Mouse (Mus musculus) CH12.LX (cell line): Measurements from ENCODE around the gene Cbfa2t3. TPM values are rescaled to one million over a fixed set of nuclear protein-coding genes. Genes with fewer than 3 reads are reported as not detected.

Source experiments
- DNase-seq: peaks from one replicate; pipeline ENCODE4 v3.0.0-alpha.2; 2013; ENCODE audit errors: extremely low read depth
- H3K27ac ChIP-seq: 2 replicates; pipeline ENCODE4 v1.5.1; 2012; ENCODE audit warnings: low read depth, mild to moderate bottlenecking, control low read depth, moderate library complexity; ENCODE audit not compliant: insufficient read depth
- H3K27me3 ChIP-seq: replicated peaks from 2 replicates; pipeline ENCODE3; 2012; ENCODE audit warnings: inconsistent platforms
- H3K36me3 ChIP-seq, 2 experiments: replicated peaks in 1 of 2; 2 replicates each; pipeline versions ENCODE3 to v1.6.1; 2012; ENCODE audit warnings: inconsistent platforms in 1 of 2, low read length in 1 of 2, mild to moderate bottlenecking in 1 of 2, mixed read lengths in 1 of 2, moderate library complexity in 1 of 2; ENCODE audit not compliant: control insufficient read depth in 1 of 2, insufficient read depth in 1 of 2
- H3K4me1 ChIP-seq, 2 experiments: 2 replicates each; pipeline ENCODE4 v1.6.1; 2012; ENCODE audit warnings: inconsistent platforms in 1 of 2, moderate library complexity in 1 of 2; ENCODE audit not compliant: insufficient read depth in 2 of 2, control insufficient read depth in 1 of 2
- H3K4me2 ChIP-seq: 2 replicates; pipeline ENCODE4 v1.6.1; 2012; ENCODE audit warnings: low read depth, mild to moderate bottlenecking, control low read depth; ENCODE audit not compliant: poor library complexity, insufficient read depth, severe bottlenecking
- H3K4me3 ChIP-seq, 3 experiments: fragments of 150-350 bp in 1 of 3; sonication (generic) in 1 of 3; replicated peaks in 1 of 3; 2 replicates each; pipeline versions ENCODE3 to v1.5.1; 2011 to 2012; ENCODE audit warnings: low read depth in 2 of 3, low read length in 2 of 3, mild to moderate bottlenecking in 2 of 3, moderate library complexity in 2 of 3, control low read depth in 1 of 3, improper control_type of control experiment in 1 of 3, inconsistent platforms in 1 of 3, mixed read lengths in 1 of 3; ENCODE audit not compliant: poor library complexity in 1 of 3
- H3K79me2 ChIP-seq: replicated peaks from 2 replicates; pipeline ENCODE4 v1.6.1; 2012; ENCODE audit warnings: mild to moderate bottlenecking, moderate library complexity; ENCODE audit not compliant: control insufficient read depth, poor library complexity, insufficient read depth, severe bottlenecking; ENCODE audit errors: extremely low read depth
- H3K9ac ChIP-seq: 2 replicates; pipeline ENCODE4 v1.6.1; 2012; ENCODE audit warnings: low read depth, mild to moderate bottlenecking, control low read depth, moderate library complexity; ENCODE audit not compliant: insufficient read depth
- H3K9me3 ChIP-seq: replicated peaks from 2 replicates; pipeline ENCODE3; 2012; ENCODE audit warnings: low read length, inconsistent platforms, mixed read lengths
- BHLHE40 ChIP-seq: IDR thresholded peaks from 2 replicates; pipeline ENCODE4 v1.6.1; 2011; ENCODE audit warnings: mild to moderate bottlenecking, low read depth, low read length, improper control_type of control experiment
- CHD2 ChIP-seq: IDR thresholded peaks from 2 replicates; pipeline ENCODE4 v1.6.1; 2011; ENCODE audit warnings: low read length, improper control_type of control experiment
- E2F4 ChIP-seq: IDR thresholded peaks from 2 replicates; pipeline ENCODE4 v1.6.1; 2011; ENCODE audit warnings: low read depth, low read length, improper control_type of control experiment; ENCODE audit not compliant: insufficient replicate concordance
- EP300 ChIP-seq: IDR thresholded peaks from 2 replicates; pipeline ENCODE4 v1.6.1; 2011; ENCODE audit warnings: low read length, improper control_type of control experiment
- ETS1 ChIP-seq: conservative IDR thresholded peaks from 2 replicates; pipeline ENCODE4 v1.6.1; 2012; ENCODE audit warnings: low read depth, mild to moderate bottlenecking, inconsistent platforms, low read length, improper control_type of control experiment, moderate library complexity
- IRF4 ChIP-seq: IDR thresholded peaks from 2 replicates; pipeline ENCODE4 v1.6.1; 2014; ENCODE audit warnings: low read depth, mild to moderate bottlenecking, inconsistent platforms, low read length, improper control_type of control experiment
- MAZ ChIP-seq: IDR thresholded peaks from 2 replicates; pipeline ENCODE4 v1.6.1; 2012; ENCODE audit warnings: low read depth, mild to moderate bottlenecking, inconsistent platforms, low read length, improper control_type of control experiment, moderate library complexity
- MXI1 ChIP-seq: IDR thresholded peaks from 2 replicates; pipeline ENCODE4 v1.6.1; 2011; ENCODE audit warnings: mild to moderate bottlenecking, low read depth, low read length, improper control_type of control experiment
- NELFE ChIP-seq: IDR thresholded peaks from 2 replicates; pipeline ENCODE4 v1.6.1; 2011; ENCODE audit warnings: low read depth, low read length, improper control_type of control experiment
- NRF1 ChIP-seq: IDR thresholded peaks from 2 replicates; pipeline ENCODE4 v1.6.1; 2014; ENCODE audit warnings: low read depth, mild to moderate bottlenecking, inconsistent platforms, low read length, improper control_type of control experiment, moderate library complexity
- POLR2A ChIP-seq: IDR thresholded peaks from 2 replicates; pipeline ENCODE4 v1.6.1; 2011; ENCODE audit warnings: low read depth, mild to moderate bottlenecking, improper control_type of control experiment, low read length
- POLR2AphosphoS2 ChIP-seq: IDR thresholded peaks from 2 replicates; pipeline ENCODE4 v1.6.1; 2011; ENCODE audit warnings: low read depth, low read length, improper control_type of control experiment
- SMC3 ChIP-seq: IDR thresholded peaks from 2 replicates; pipeline ENCODE4 v1.6.1; 2011; ENCODE audit warnings: low read depth, low read length, improper control_type of control experiment
- TBP ChIP-seq: conservative IDR thresholded peaks from 2 replicates; pipeline ENCODE4 v1.6.1; 2011; ENCODE audit warnings: low read depth, low read length, improper control_type of control experiment
- TCF12 ChIP-seq: IDR thresholded peaks from 2 replicates; pipeline ENCODE4 v1.6.1; 2014; ENCODE audit warnings: low read depth, mild to moderate bottlenecking, inconsistent platforms, low read length, improper control_type of control experiment
- USF1 ChIP-seq: IDR thresholded peaks from 2 replicates; pipeline ENCODE4 v1.6.1; 2014; ENCODE audit warnings: low read depth, mild to moderate bottlenecking, inconsistent platforms, low read length, improper control_type of control experiment
- ZKSCAN1 ChIP-seq: IDR thresholded peaks from 2 replicates; pipeline ENCODE4 v1.6.1; 2012; ENCODE audit warnings: low read depth, inconsistent platforms, low read length, improper control_type of control experiment, borderline replicate concordance
- ZMIZ1 ChIP-seq: IDR thresholded peaks from 2 replicates; pipeline ENCODE4 v1.6.1; 2012; ENCODE audit warnings: low read depth, mild to moderate bottlenecking, inconsistent platforms, low read length, improper control_type of control experiment
- dilution Hi-C: fragments of 300-500 bp; cut with MboI; formaldehyde crosslinking; loops from 2 replicates; pipeline ENCODE4 v1.14.3; 2020; ENCODE audit warnings: low sequenced_read_pairs; ENCODE audit not compliant: extremely low pct_unique_long_range_greater_than_20kb, extremely low pct_ligation_motif_present
- in situ Hi-C: fragments of 300-500 bp; cut with MboI; formaldehyde crosslinking; loops from 3 replicates; pipeline ENCODE4 v1.14.3; 2019; ENCODE audit warnings: low sequenced_read_pairs, low pct_ligation_motif_present, low pct_unique_long_range_greater_than_20kb, mixed read lengths
- polyA plus RNA-seq: library from polyadenylated mRNA; unstranded; fragments of >175 nt; gene quantifications from 2 replicates; pipeline ENCODE4 v1.2.1, GENCODE M21; 2012; ENCODE audit warnings: low read depth; ENCODE audit not compliant: insufficient read length
- total RNA-seq, 2 experiments: library from RNA; depleted of rRNA; stranded (reverse); fragments of 300-350 nt in 1 of 2; fragments of >200 nt in 1 of 2; gene quantifications; 2 replicates each; pipeline ENCODE4 v1.2.3; 2012 to 2014

The Cbfa2t3 gene
- total and polyA plus RNA-seq, 3 experiments: 0.47 to 22.6 (median 2.1) TPM

DNA sequence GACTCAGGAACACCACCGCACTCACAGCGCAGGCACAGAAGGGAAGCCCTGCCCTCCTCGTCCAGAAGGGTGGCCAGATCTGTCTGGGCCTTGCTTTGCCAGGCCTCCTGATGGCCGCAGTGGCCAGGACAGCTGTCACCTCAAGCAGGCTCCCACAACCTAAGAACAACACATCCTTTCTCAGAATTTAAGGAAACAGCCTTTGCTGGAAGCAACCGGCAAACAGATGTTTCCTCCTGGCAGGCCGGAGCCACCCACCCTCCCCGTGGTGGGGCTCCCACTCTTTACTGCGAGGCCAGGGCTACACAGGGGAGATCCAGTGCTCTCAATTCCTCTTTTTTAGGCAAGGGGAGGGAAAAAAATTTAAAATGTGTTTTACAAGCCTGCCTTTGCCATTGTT lies 33.7 kb downstream of the Cbfa2t3 start:
- no peaks in the 10 kb centered on the region for H3K27me3 ChIP-seq
- dilution Hi-C loops: no loop called here
- peaks cover 10 to 94% of the 10 kb centered on the region in 2 experiments for H3K36me3 ChIP-seq
- no peaks in the 10 kb centered on the region for H3K79me2 ChIP-seq
- no peak overlapping the region for H3K27ac ChIP-seq
- no peak overlapping the region for H3K4me3 ChIP-seq
- in situ Hi-C loops: no loop called here
- H3K4me2 ChIP-seq: no peak overlapping the region
- TF ChIP-seq IRF4 (peak; percentile 41; the same call in 1 of the 2 replicates), EP300 (peak; percentile 59; the same call in 1 of the 2 replicates), MXI1 (no peak)
- TF ChIP-seq, all 38 proteins: peak for 2
- no peak for DNase-seq
- no peaks in the 10 kb centered on the region for H3K9me3 ChIP-seq
- no peak overlapping the region for H3K9ac ChIP-seq
- peaks cover 20 to 52% of the 10 kb centered on the region in 2 experiments for H3K4me1 ChIP-seq

DNA sequence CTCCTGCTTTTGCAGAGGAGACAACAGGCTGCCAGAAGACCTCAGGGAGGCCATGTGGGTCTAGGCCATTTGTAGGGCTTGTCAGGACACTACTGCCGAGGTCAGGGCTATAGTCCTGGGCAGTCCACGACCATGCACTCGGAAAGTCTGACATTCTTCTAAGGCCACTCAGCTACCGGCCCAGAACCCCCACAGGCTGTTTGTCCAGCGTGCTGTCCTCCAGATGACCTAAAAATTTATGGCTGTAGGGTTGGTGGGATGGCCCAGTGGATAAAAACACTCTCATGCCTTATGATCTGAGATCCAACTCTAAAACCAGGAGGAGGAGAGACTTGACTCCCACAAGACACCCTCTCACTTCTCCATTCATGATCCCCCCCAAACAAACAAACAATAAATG lies 35.2 kb downstream of the Cbfa2t3 start:
- no peak overlapping the region for H3K4me2 ChIP-seq
- no peak overlapping the region for H3K27ac ChIP-seq
- no peak for DNase-seq
- no peaks in the 10 kb centered on the region for H3K9me3 ChIP-seq
- TF ChIP-seq NELFE (no peak), POLR2A (no peak), USF1 (no peak), TBP (no peak), BHLHE40 (no peak), IRF4 (no peak), NRF1 (no peak), SMC3 (no peak), POLR2AphosphoS2 (no peak), CHD2 (no peak), MXI1 (no peak), ZMIZ1 (no peak), ZKSCAN1 (no peak), MAZ (no peak), ETS1 (no peak), E2F4 (no peak), TCF12 (no peak)
- dilution Hi-C loops: no loop called here
- H3K36me3 ChIP-seq: peaks cover 19 to 94% of the 10 kb centered on the region in 2 experiments
- H3K4me1 ChIP-seq: peaks cover 20 to 52% of the 10 kb centered on the region in 2 experiments
- in situ Hi-C loops: no loop called here
- no peak overlapping the region for H3K9ac ChIP-seq
- no peaks in the 10 kb centered on the region for H3K27me3 ChIP-seq
- H3K79me2 ChIP-seq: no peaks in the 10 kb centered on the region
- H3K4me3 ChIP-seq: no peak overlapping the region
